ENCODE assay signal across 29 mouse cellular contexts in the genomic region with DNA sequence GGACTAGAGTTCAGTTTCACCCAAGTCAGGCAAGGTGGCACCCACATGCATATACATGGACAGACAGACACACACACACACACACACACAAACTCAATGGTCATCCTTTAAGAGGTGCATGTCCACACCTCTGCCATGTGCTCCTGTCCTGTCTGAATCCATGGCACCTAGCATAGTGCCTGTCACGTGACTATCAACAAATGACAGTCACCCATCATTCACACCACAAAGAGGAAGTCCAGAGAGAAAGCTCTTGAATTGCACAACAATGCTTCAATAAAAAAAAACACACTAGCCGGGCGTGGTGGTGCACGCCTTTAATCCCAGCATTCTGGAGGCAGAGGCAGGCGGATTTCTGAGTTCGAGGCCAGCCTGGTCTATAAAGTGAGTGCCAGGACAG. TPM values are rescaled to one million over a fixed set of nuclear protein-coding genes. Genes with fewer than 3 reads are reported as not detected.
A peak's percentile ranks its signal among the peaks of the same experiment; 100 is the strongest.
DNase-seq lines count a peak whose midpoint lies in the region; ATAC-seq and TF ChIP-seq lines count a peak whose summit lies in the region.
"Had no signal": no experiment of that assay in that cellular context is flagged by ENCODE, and none has a peak within 500 bp of the region (broad histone marks: within the 10 kb centered on the region; RNA-seq: fewer than 3 reads in every experiment).

No protein-coding gene starts in this region.

- peak; percentile 75 for DNase-seq in heart, adult 11 months
- DNase-seq in heart, postnatal 14 days = no peak
- DNase-seq in 416B (ENCODE audit: low read depth) (peak; percentile 67), MEL (ENCODE audit: low read depth, low spot score) (peak; percentile 6)
- DNase-seq in ovary, postnatal 36 days (ENCODE audit: low spot score) = no peak
- DNase-seq in thymus, adult 18-20 months = no peak
- DNase-seq in gastrocnemius, adult 8-10 months (ENCODE audit: low spot score in 2 of 2) = no peak
- DNase-seq: adrenal gland, adult 2 months; adrenal gland, postnatal 36 days; cerebellum, adult 18-20 months; cerebellum, postnatal 10 days; kidney, adult 11 months; kidney, postnatal 14 days; layer of hippocampus, adult 9-11 months; liver, embryonic 13.5 days; lung, adult 18-20 months; lung, postnatal 14 days; midbrain, embryonic 14.5 days; right cerebral cortex, postnatal 4 days had no signal

- TF ChIP-seq POLR2A in MEL (IDR thresholded peaks at IDR 0.05; ENCODE audit: control insufficient read depth in 1 of 2, insufficient read depth in 1 of 2, low read depth in 1 of 2, low read length in 2 of 2, poor library complexity in 1 of 2) = no peak

- no peak for TF ChIP-seq CTCF in MEL (IDR thresholded peaks at IDR 0.05 in 2 of 3, conservative IDR thresholded peaks at IDR 0.05 in 1 of 3; ENCODE audit: control insufficient read depth in 1 of 3, insufficient read depth in 1 of 3, low read depth in 2 of 3, low read length in 3 of 3, poor library complexity in 1 of 3, severe bottlenecking in 1 of 3)

- no peak overlapping the region for H3K27ac ChIP-seq in MEL (ENCODE audit: control insufficient read depth, low read depth, low read length)
- H3K27ac ChIP-seq: hindbrain, embryonic 13.5 days; limb, embryonic 10.5 days; limb, embryonic 15.5 days; liver, embryonic 13.5 days; neural tube, embryonic 12.5 days had no signal

- no peaks in the 10 kb centered on the region for H3K27me3 ChIP-seq in MEL (ENCODE audit: control insufficient read depth in 1 of 2, insufficient read depth in 2 of 2, low read length in 2 of 2)
- H3K27me3 ChIP-seq: hindbrain, embryonic 13.5 days; liver, embryonic 13.5 days; neural tube, embryonic 12.5 days had no signal

- H3K9ac ChIP-seq in MEL (ENCODE audit: control insufficient read depth, low read depth, low read length, poor library complexity, severe bottlenecking) = no peak overlapping the region
- H3K9ac ChIP-seq: hindbrain, embryonic 13.5 days; limb, embryonic 15.5 days; liver, embryonic 13.5 days; neural tube, embryonic 12.5 days had no signal

- no peak overlapping the region for H3K4me3 ChIP-seq in MEL (ENCODE audit: control insufficient read depth in 1 of 2, insufficient read depth in 1 of 2, low read depth in 2 of 2, low read length in 2 of 2)
- H3K4me3 ChIP-seq: erythroblast, embryonic 14.5 days; hindbrain, embryonic 13.5 days; limb, embryonic 10.5 days; limb, embryonic 15.5 days; liver, embryonic 13.5 days; myocyte; neural tube, embryonic 12.5 days had no signal

- no peak for TF ChIP-seq RAD21 in MEL (IDR thresholded peaks at IDR 0.05; ENCODE audit: low read depth, low read length)

- TF ChIP-seq EP300 in MEL (IDR thresholded peaks at IDR 0.05; ENCODE audit: low read depth in 1 of 2, low read length in 2 of 2) = no peak

- intact Hi-C loops in heart, postnatal 14 days (cut with DNase I) = no loop called here

- no peaks in the 10 kb centered on the region for H3K4me1 ChIP-seq in MEL (ENCODE audit: control insufficient read depth in 1 of 2, insufficient read depth in 2 of 2, low read length in 2 of 2)

- H3K36me3 ChIP-seq in MEL (ENCODE audit: control insufficient read depth in 1 of 2, insufficient read depth in 2 of 2, low read length in 2 of 2) = no peaks in the 10 kb centered on the region
- H3K36me3 ChIP-seq: G1E; hindbrain, embryonic 13.5 days; limb, embryonic 10.5 days; limb, embryonic 15.5 days; liver, embryonic 13.5 days; neural tube, embryonic 12.5 days had no signal

- H3K79me2 ChIP-seq in MEL (ENCODE audit: control insufficient read depth, insufficient read depth, low read length, poor library complexity) = no peaks in the 10 kb centered on the region

- no peaks in the 10 kb centered on the region for H3K9me3 ChIP-seq in MEL (replicated peaks; ENCODE audit: insufficient read depth, low read length)
- H3K9me3 ChIP-seq: G1E; hindbrain, embryonic 13.5 days; limb, embryonic 10.5 days; limb, embryonic 15.5 days; liver, embryonic 13.5 days; neural tube, embryonic 12.5 days had no signal

- peak; percentile 94 for ATAC-seq in granulocyte monocyte progenitor cell, adult 5-6 weeks (replicated peaks; ENCODE audit: poor library complexity, severe bottlenecking)
- ATAC-seq: activated CD4-positive, CD25-positive, alpha-beta regulatory T cell, adult 4 months had no signal

TF ChIP-seq in MEL, 35 proteins besides CTCF, POLR2A, EP300 and RAD21:
- 0 out of 2 replicates have a peak, but pooled peaks have one; percentile 10 for TF ChIP-seq MAX (IDR thresholded peaks at IDR 0.05; ENCODE audit: low read length)
- no peak for TF ChIP-seq MYC (IDR thresholded peaks at IDR 0.05; ENCODE audit: low read depth, low read length)
- TF ChIP-seq USF2 (IDR thresholded peaks at IDR 0.05; ENCODE audit: borderline replicate concordance in 1 of 2, insufficient read depth in 1 of 2, low read depth in 1 of 2, low read length in 2 of 2) = no peak
- TF ChIP-seq USF1 (IDR thresholded peaks at IDR 0.05; ENCODE audit: low read depth, low read length) = peak; percentile 54

RNA-seq across cellular contexts. Expression of a gene that starts 8.5 kb away (rescaled TPM):
- total RNA-seq in heart, postnatal 14 days (2021) = 10 to 100 TPM; 51.6 to 55.6 TPM
- total RNA-seq in MEL (2012; rRNA removed) = not detected in 2 replicates
- not detected for polyA plus RNA-seq in MEL (2012; ENCODE audit: insufficient read depth in 1 of 2, insufficient read length in 2 of 2, low read depth in 1 of 2, low replicate concordance in 2 of 2, missing spikeins in 1 of 2)
- not detected in 2 replicates for total RNA-seq in granulocyte monocyte progenitor cell, adult 5-6 weeks (2014; fragmentation: Nextera tagmentation)
- total RNA-seq in granulocyte monocyte progenitor cell, adult 5-6 weeks (2017) = not detected in 2 replicates
- total RNA-seq in gastrocnemius, adult 8-10 months (2022) = 10 to 100 TPM; 21.5 to 31.0 (median 28.2) TPM
- total RNA-seq: megakaryocyte-erythroid progenitor cell, adult 5-6 weeks had no signal
- polyA plus RNA-seq: activated CD4-positive, CD25-positive, alpha-beta regulatory T cell, adult 4 months; erythroblast, embryonic 14.5 days; G1E had no signal

Comparison
In these comparisons a context has a peak if more than half of its experiments do, and no peak if none do; other contexts are left out.
1. DNase-seq: peak in heart, adult 11 months (single experiment), 416B (single experiment) and MEL (single experiment); none in heart, postnatal 14 days (0 of 2), ovary, postnatal 36 days (single experiment), thymus, adult 18-20 months (0 of 2) and gastrocnemius, adult 8-10 months (0 of 2).
2. RNA of a gene that starts 8.5 kb away (total RNA-seq): 51.6 to 55.6 TPM in heart, postnatal 14 days and 21.5 to 31.0 TPM in gastrocnemius, adult 8-10 months; not detected in MEL and not detected in granulocyte monocyte progenitor cell, adult 5-6 weeks; every median in the first group is over 10 times any median in the second.